Mouse (Mus musculus) erythroblast, embryonic 14.5 days (primary cell): ENCODE measurements at regions not wholly inside any gene's neighbourhood (a gene's known extent, or its start where the extent isn't known, plus 50 kb on each side); places are given as distances from the start of the nearest gene placed in this dataset.

Experiments used
- GATA1 ChIP-seq: IDR thresholded peaks from 2 replicates; pipeline ENCODE4 v1.6.1; 2012; ENCODE audit warnings: low read length, inconsistent platforms, mixed read lengths
- TAL1 ChIP-seq: IDR thresholded peaks from 3 replicates; pipeline ENCODE4 v1.6.1; 2012; ENCODE audit warnings: low read length, inconsistent platforms, mixed read lengths

- TF ChIP-seq GATA1: no peak
- no peak for TF ChIP-seq TAL1
These were observed 122.1 kb upstream of the Mylip start for GRCm38 (mm10) chr13:45267446-45267845.
